Mouse (Mus musculus) heart, embryonic 15.5 days (tissue): ENCODE measurements at regions not wholly inside any gene's neighbourhood (a gene's known extent, or its start where the extent isn't known, plus 50 kb on each side); places are given as distances from the start of the nearest gene placed in this dataset.
A peak's percentile ranks its signal among the peaks of the same experiment; 100 is the strongest.

Experiments used
- ATAC-seq: fragments of 200-750 bp; cut with Nextera tagmentation; replicated peaks from 2 replicates; pipeline ENCODE4 v1.8.0; 2017; ENCODE audit warnings: low read depth, moderate TSS enrichment; ENCODE audit not compliant: insufficient number of reproducible peaks, insufficient read depth, low FRiP score
- H3K27ac ChIP-seq: fragments of 300-500 bp; sonication (generic); 2 replicates; pipeline ENCODE4 v1.5.1; 2015; ENCODE audit warnings: mild to moderate bottlenecking, inconsistent platforms
- H3K27me3 ChIP-seq: fragments of 300-500 bp; sonication (generic); 2 replicates; pipeline ENCODE4 v1.6.1; 2015; ENCODE audit warnings: inconsistent platforms
- H3K36me3 ChIP-seq: fragments of 300-500 bp; sonication (generic); 2 replicates; pipeline ENCODE4 v1.6.1; 2015; ENCODE audit warnings: mild to moderate bottlenecking, inconsistent platforms
- H3K4me1 ChIP-seq: fragments of 300-500 bp; sonication (generic); replicated peaks from 2 replicates; pipeline ENCODE4 v1.6.1; 2015; ENCODE audit warnings: inconsistent platforms
- H3K4me2 ChIP-seq: fragments of 300-500 bp; sonication (generic); 2 replicates; pipeline ENCODE4 v1.6.1; 2015; ENCODE audit warnings: inconsistent platforms, mild to moderate bottlenecking, moderate library complexity
- H3K4me3 ChIP-seq: fragments of 300-500 bp; sonication (generic); 2 replicates; pipeline ENCODE4 v1.5.1; 2015; ENCODE audit warnings: mild to moderate bottlenecking, inconsistent platforms
- H3K9ac ChIP-seq: fragments of 300-500 bp; sonication (generic); 2 replicates; pipeline ENCODE4 v1.6.1; 2015; ENCODE audit warnings: mild to moderate bottlenecking, inconsistent platforms
- H3K9me3 ChIP-seq: fragments of 300-500 bp; sonication (generic); replicated peaks from 2 replicates; pipeline ENCODE4 v1.6.1; 2016; ENCODE audit warnings: inconsistent platforms
- WGBS: fragments of 180-500 bp; shearing (Covaris S2); methylation state at CpG from one replicate; pipeline ENCODE4 v1.1.7; 2015; ENCODE audit warnings: mixed read lengths; 5-methylcytosine and 5-hydroxymethylcytosine counted together

- H3K4me2 ChIP-seq: no peak overlapping the region
- no peak for ATAC-seq
- no peaks in the 10 kb centered on the region for H3K36me3 ChIP-seq
- no peaks in the 10 kb centered on the region for H3K4me1 ChIP-seq
- H3K27ac ChIP-seq: no peak overlapping the region
- 82% methylated on average over 2 of the region's 2 CpGs for WGBS
- H3K4me3 ChIP-seq: no peak overlapping the region
- H3K27me3 ChIP-seq: no peaks in the 10 kb centered on the region
- H3K9ac ChIP-seq: no peak overlapping the region
- H3K9me3 ChIP-seq: no peaks in the 10 kb centered on the region
These were observed 468.7 kb upstream of the Vstm2b start for GRCm38 (mm10) chr7:40429416-40429815.

GRCm38 (mm10) chr7:40433906-40434305 lies 464.2 kb upstream of the Vstm2b start:
- Histone ChIP-seq H3K4me1 (no peaks in the 10 kb centered on the region), H3K4me3 (no peak overlapping the region), H3K9ac (no peak overlapping the region), H3K9me3 (no peaks in the 10 kb centered on the region), H3K4me2 (no peak overlapping the region), H3K27me3 (no peaks in the 10 kb centered on the region), H3K27ac (no peak overlapping the region), H3K36me3 (no peaks in the 10 kb centered on the region)
- no peak for ATAC-seq
- WGBS: 52% methylated on average over 2 of the region's 2 CpGs

DNA sequence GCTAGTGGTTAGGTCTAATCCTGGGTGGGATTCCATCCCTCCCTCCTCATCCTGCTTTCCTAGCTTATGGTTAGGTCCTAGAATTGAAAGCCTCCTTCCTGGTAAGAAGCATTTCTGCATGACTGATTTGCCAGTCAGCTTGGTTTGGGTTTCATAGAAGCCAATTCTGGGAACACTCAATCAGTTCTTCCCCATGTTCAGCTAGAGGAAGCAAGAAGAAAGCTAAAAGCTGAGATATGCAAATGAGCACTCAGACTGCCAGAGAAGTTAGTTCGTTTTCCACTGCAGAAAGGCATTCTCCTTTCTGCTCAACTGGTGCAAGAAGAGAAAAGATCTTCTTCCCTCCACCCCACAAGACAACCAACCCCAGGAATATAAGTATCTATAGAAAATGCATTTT lies 457.0 kb upstream of the Vstm2b start:
- WGBS: 26% methylated on average over 1 of the region's 1 CpGs
- Histone ChIP-seq H3K4me3 (no peak overlapping the region), H3K27me3 (no peaks in the 10 kb centered on the region), H3K4me1 (no peaks in the 10 kb centered on the region), H3K4me2 (no peak overlapping the region), H3K36me3 (no peaks in the 10 kb centered on the region), H3K9ac (no peak overlapping the region), H3K9me3 (no peaks in the 10 kb centered on the region), H3K27ac (no peak overlapping the region)
- ATAC-seq: no peak

DNA sequence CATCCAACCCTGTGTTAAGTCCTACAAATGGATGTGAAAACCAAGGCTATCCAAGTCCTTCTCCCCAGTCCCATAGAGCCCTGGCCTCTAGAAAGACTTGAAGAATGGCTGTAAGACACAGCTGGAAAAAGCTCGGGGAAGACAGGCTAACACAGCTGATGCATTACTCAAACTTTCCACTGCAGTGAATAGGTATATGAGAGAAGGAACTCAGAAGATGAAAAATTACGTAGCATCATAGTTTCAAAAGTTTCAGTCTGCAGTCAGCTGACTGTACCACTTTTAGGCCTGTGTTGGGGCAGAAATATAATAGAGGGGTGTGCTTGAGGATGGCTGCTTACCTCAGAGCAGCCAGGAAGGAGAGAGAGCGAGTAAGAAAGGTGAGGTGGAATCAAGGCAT lies 456.3 kb upstream of the Vstm2b start:
- Histone ChIP-seq H3K4me1 (no peaks in the 10 kb centered on the region), H3K36me3 (no peaks in the 10 kb centered on the region), H3K9me3 (no peaks in the 10 kb centered on the region), H3K4me3 (no peak overlapping the region), H3K4me2 (no peak overlapping the region), H3K9ac (no peak overlapping the region), H3K27ac (no peak overlapping the region), H3K27me3 (no peaks in the 10 kb centered on the region)
- ATAC-seq: no peak
- WGBS: 74% methylated on average over 3 of the region's 3 CpGs

DNA sequence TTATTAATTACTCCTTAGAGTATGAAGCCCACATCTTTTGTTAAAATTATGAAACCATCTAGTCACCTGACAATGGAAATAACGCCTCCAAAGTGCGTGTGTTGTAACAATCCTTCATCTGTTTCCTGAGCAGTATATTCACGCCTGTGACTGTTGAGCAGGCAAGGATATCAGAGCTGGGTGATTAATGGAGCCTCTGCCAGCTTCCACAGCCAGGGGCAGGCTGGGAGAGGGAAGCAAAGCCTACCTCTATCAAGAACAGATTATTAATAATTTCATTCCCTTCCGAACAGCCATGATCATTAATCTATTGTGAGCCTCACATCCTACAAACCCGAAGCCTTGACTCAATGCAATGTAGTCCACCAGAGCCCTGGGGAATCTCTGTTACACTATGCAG lies 431.7 kb upstream of the Vstm2b start:
- H3K4me1 ChIP-seq: no peaks in the 10 kb centered on the region
- no peaks in the 10 kb centered on the region for H3K27me3 ChIP-seq
- no peak overlapping the region for H3K4me2 ChIP-seq
- WGBS: 67% methylated on average over 5 of the region's 5 CpGs
- no peaks in the 10 kb centered on the region for H3K9me3 ChIP-seq
- no peak overlapping the region for H3K9ac ChIP-seq
- no peak overlapping the region for H3K4me3 ChIP-seq
- ATAC-seq: no peak
- H3K36me3 ChIP-seq: no peaks in the 10 kb centered on the region
- no peak overlapping the region for H3K27ac ChIP-seq

GRCm38 (mm10) chr7:40487256-40487655 lies 410.9 kb upstream of the Vstm2b start:
- ATAC-seq: 0 out of 2 replicates have a peak, but pooled peaks have one; percentile 18
- H3K4me2 ChIP-seq: no peak overlapping the region
- H3K4me3 ChIP-seq: no peak overlapping the region

GRCm38 (mm10) chr7:40522703-40523267 lies 375.3 kb upstream of the Vstm2b start:
- Histone ChIP-seq H3K27me3 (no peaks in the 10 kb centered on the region), H3K9ac (no peak overlapping the region), H3K4me1 (no peaks in the 10 kb centered on the region), H3K36me3 (no peaks in the 10 kb centered on the region), H3K4me3 (no peak overlapping the region), H3K9me3 (no peaks in the 10 kb centered on the region), H3K4me2 (no peak overlapping the region), H3K27ac (no peak overlapping the region)
- no peak for ATAC-seq
- 65% methylated on average over 7 of the region's 7 CpGs for WGBS

More at GRCm38 (mm10) chr7:40487256-40487655, 410.9 kb upstream of the Vstm2b start:
- Histone ChIP-seq H3K27ac (no peak overlapping the region), H3K9me3 (no peaks in the 10 kb centered on the region), H3K36me3 (no peaks in the 10 kb centered on the region), H3K27me3 (no peaks in the 10 kb centered on the region), H3K4me1 (no peaks in the 10 kb centered on the region), H3K9ac (no peak overlapping the region)

DNA sequence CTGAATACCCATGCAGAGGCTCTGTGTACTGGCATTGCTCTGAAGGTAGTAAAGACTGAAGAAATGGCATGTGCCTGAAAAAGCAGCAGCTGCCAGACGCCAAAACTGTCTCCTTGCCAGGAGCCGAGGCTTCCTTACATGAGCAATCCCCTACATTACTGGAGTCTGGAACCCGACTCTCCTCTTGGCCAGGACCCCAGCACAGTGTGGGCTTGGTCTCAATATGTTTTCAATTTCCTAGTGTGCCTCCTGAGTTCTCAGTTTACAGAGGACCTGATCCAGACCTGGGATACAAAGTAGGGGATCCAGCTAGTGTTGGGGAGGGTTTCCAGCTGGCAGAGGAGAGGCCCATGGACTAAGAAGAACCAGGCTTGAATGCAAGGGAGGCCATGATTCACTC lies 361.5 kb upstream of the Vstm2b start:
- H3K4me1 ChIP-seq: no peaks in the 10 kb centered on the region
- 54% methylated on average over 3 of the region's 3 CpGs for WGBS
- no peak overlapping the region for H3K27ac ChIP-seq
- H3K4me3 ChIP-seq: no peak overlapping the region
- no peaks in the 10 kb centered on the region for H3K27me3 ChIP-seq
- H3K9ac ChIP-seq: no peak overlapping the region
- no peaks in the 10 kb centered on the region for H3K9me3 ChIP-seq
- no peak for ATAC-seq
- H3K36me3 ChIP-seq: no peaks in the 10 kb centered on the region
- H3K4me2 ChIP-seq: no peak overlapping the region

GRCm38 (mm10) chr7:40537621-40538020 lies 360.5 kb upstream of the Vstm2b start:
- ATAC-seq: no peak

GRCm38 (mm10) chr7:40539789-40540188 lies 358.3 kb upstream of the Vstm2b start:
- no peaks in the 10 kb centered on the region for H3K4me1 ChIP-seq
- H3K27me3 ChIP-seq: no peaks in the 10 kb centered on the region
- H3K27ac ChIP-seq: no peak overlapping the region
- no peak overlapping the region for H3K4me2 ChIP-seq
- no peak overlapping the region for H3K4me3 ChIP-seq
- no peak for ATAC-seq
- no peaks in the 10 kb centered on the region for H3K36me3 ChIP-seq
- no peaks in the 10 kb centered on the region for H3K9me3 ChIP-seq
- no peak overlapping the region for H3K9ac ChIP-seq
- 60% methylated on average over 5 of the region's 5 CpGs for WGBS

More at GRCm38 (mm10) chr7:40537621-40538020, 360.5 kb upstream of the Vstm2b start:
- H3K27ac ChIP-seq: no peak overlapping the region
- no peaks in the 10 kb centered on the region for H3K9me3 ChIP-seq
- H3K27me3 ChIP-seq: no peaks in the 10 kb centered on the region
- no peak overlapping the region for H3K9ac ChIP-seq
- no peak overlapping the region for H3K4me2 ChIP-seq
- H3K4me1 ChIP-seq: no peaks in the 10 kb centered on the region
- WGBS: 82% methylated on average over 3 of the region's 3 CpGs
- H3K36me3 ChIP-seq: no peaks in the 10 kb centered on the region
- no peak overlapping the region for H3K4me3 ChIP-seq

GRCm38 (mm10) chr7:40541283-40541682 lies 356.8 kb upstream of the Vstm2b start:
- no peak for ATAC-seq
- no peaks in the 10 kb centered on the region for H3K27me3 ChIP-seq
- H3K4me3 ChIP-seq: no peak overlapping the region
- H3K9me3 ChIP-seq: no peaks in the 10 kb centered on the region
- no peak overlapping the region for H3K9ac ChIP-seq
- H3K4me2 ChIP-seq: no peak overlapping the region
- no peak overlapping the region for H3K27ac ChIP-seq
- no peaks in the 10 kb centered on the region for H3K36me3 ChIP-seq
- WGBS: 72% methylated on average over 4 of the region's 4 CpGs
- no peaks in the 10 kb centered on the region for H3K4me1 ChIP-seq

DNA sequence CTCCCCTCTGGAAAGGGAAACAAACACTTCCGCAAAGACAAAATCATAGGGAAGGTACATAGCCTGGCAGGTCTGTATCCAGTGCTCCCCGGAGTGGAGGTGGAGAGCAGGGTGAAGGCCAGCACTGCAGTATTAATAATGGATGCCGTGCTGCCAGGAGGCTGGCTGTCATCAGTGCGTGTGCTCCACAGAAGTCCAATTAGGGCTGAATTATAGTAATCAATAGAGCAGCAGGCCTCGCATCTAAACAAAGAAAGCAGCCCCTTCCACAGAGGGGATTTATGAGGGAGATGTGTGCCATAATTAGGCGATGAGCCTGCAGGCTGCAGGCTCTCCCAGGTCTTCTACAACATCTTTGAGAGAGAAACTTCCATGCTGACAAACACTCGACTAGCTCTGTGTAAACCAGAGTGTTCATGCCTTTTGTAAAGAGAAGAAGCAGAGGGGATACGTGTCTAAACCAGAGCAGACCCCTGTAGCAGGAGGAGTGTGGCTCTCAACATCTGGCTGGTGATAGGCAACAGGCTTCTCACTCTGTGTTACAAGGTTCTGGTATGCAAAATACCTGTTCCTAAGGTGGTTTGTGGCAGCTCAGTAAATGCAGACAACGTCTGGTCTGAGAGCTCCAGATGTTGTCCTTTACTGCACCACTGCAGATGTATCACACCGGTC lies 334.5 kb upstream of the Vstm2b start:
- no peaks in the 10 kb centered on the region for H3K36me3 ChIP-seq
- H3K9ac ChIP-seq: no peak overlapping the region
- no peak; the same call in 1 of the 2 replicates for ATAC-seq
- H3K9me3 ChIP-seq: no peaks in the 10 kb centered on the region
- no peak overlapping the region for H3K27ac ChIP-seq
- no peak overlapping the region for H3K4me3 ChIP-seq
- 72% methylated on average over 10 of the region's 10 CpGs for WGBS
- no peaks in the 10 kb centered on the region for H3K27me3 ChIP-seq
- H3K4me2 ChIP-seq: no peak overlapping the region
- H3K4me1 ChIP-seq: no peaks in the 10 kb centered on the region
